Mouse (Mus musculus) olfactory bulb, adult 2 months (tissue): Measurements from ENCODE around the gene Ctcf. TPM values are rescaled to one million over a fixed set of nuclear protein-coding genes. Genes with fewer than 3 reads are reported as not detected.
"Not testable (repeated sequence)": the region's sequence is repeated elsewhere in the genome, so short reads cannot be mapped to it uniquely, and the experiment has no call there.

ENCODE experiments used
- H3K27ac ChIP-seq: fragments of 200-500 bp; 2 replicates; pipeline ENCODE4 v1.5.1; 2012; ENCODE audit warnings: low read depth, low read length; ENCODE audit not compliant: insufficient read depth
- H3K4me1 ChIP-seq: fragments of 200-500 bp; 2 replicates; pipeline ENCODE4 v1.6.1; 2012; ENCODE audit warnings: low read length; ENCODE audit not compliant: control insufficient read depth, insufficient read depth
- H3K4me3 ChIP-seq: fragments of 200-500 bp; 2 replicates; pipeline ENCODE4 v1.5.1; 2012; ENCODE audit warnings: mild to moderate bottlenecking, low read depth, low read length, moderate library complexity; ENCODE audit not compliant: insufficient read depth
- CTCF ChIP-seq: fragments of 200-500 bp; IDR thresholded peaks from 2 replicates; pipeline ENCODE4 v1.5.1; 2012; ENCODE audit warnings: low read depth, mild to moderate bottlenecking, low read length, moderate library complexity; ENCODE audit not compliant: insufficient read depth
- POLR2A ChIP-seq: fragments of 200-500 bp; IDR thresholded peaks from 2 replicates; pipeline ENCODE4 v1.6.1; 2012; ENCODE audit warnings: mild to moderate bottlenecking, low read depth, low read length, moderate library complexity; ENCODE audit not compliant: insufficient read depth
- WGBS: fragments of 180-500 bp; shearing (Covaris S2); methylation state at CpG from one replicate; pipeline ENCODE4 v1.1.7; 2018; 5-methylcytosine and 5-hydroxymethylcytosine counted together
- polyA plus RNA-seq: library from polyadenylated mRNA; stranded (reverse); fragments of >200 nt; gene quantifications from 2 replicates; pipeline ENCODE4 v1.2.4, GENCODE M21; 2012; ENCODE audit warnings: low replicate concordance; ENCODE audit not compliant: missing spikeins, insufficient read depth, insufficient read length

Ctcf gene
- 898 TPM in 1 of 2 replicates, not detected in the other for polyA plus RNA-seq

DNA sequence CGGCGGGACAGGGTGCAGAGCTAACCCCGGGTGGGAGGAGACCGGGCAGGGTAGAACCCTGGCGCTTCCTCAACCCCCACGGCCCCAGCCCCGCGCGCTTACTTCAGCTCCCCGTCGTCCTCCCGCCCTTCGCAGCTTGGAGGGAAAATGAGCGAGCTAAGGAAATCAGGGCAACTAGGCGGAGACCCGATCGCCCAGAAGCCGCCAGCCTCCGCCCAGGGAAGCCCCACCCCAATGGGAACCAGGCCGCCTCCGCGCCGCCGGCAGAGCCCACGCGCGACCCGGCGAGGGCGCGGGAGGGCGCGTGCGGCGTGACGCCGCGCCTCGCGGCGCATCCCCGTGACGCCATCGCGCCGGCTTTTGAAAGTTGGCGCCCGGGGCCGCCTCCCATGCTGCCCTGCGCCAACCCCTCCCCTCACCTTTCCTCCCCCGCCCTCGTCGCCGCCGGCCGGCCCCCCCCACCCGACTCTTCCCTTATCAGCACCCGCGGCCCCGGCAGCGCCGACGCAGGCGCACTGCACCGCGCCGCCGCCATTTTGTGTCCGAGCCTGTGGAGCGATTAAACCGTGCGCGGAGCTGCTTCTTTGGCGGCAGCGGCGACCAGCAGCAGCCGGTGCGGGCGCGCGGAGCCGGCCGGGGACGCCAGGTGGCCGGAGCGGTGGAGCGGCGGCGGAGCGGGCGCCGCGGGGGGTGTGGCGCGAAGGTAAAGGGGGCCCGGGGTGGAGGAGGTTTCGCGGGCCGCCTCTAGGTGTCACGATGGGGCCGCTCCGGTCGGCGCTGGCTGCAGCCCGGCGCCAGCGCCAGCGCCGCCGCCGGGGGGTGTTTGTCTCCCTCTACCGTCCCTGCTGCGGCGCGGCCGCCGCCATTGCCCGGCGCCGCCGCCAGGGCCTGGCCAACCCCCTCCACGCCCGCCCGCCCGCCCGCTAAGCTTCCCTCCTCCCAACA is at the start of gene Ctcf:
Gene Ctcf (plus strand): TSS at position 551 of the 945 bp plus-strand sequence.
- TF ChIP-seq CTCF: 0 out of 2 replicates have a peak, but pooled peaks have one; percentile 9
- TF ChIP-seq POLR2A: peak; percentile 45; the same call in 1 of the 2 replicates
- under 1% methylated on average over 121 of the region's 126 CpGs for WGBS
- H3K27ac ChIP-seq: peak within 1 kb of the TSS; percentile 94
- peaks cover 5% of the 10 kb centered on the region for H3K4me1 ChIP-seq
- peak within 1 kb of the TSS; percentile 80 for H3K4me3 ChIP-seq

- no peak overlapping the region for H3K27ac ChIP-seq
- no peak overlapping the region for H3K4me3 ChIP-seq
- whole genome bisulfite sequencing: 81% methylated on average over 2 of the region's 2 CpGs
- TF ChIP-seq CTCF (no peak), POLR2A (no peak)
- H3K4me1 ChIP-seq: peaks cover 15% of the 10 kb centered on the region
Measured at GRCm38 (mm10) chr8:105592431-105592830, 43.9 kb upstream of the Ctcf start.

DNA sequence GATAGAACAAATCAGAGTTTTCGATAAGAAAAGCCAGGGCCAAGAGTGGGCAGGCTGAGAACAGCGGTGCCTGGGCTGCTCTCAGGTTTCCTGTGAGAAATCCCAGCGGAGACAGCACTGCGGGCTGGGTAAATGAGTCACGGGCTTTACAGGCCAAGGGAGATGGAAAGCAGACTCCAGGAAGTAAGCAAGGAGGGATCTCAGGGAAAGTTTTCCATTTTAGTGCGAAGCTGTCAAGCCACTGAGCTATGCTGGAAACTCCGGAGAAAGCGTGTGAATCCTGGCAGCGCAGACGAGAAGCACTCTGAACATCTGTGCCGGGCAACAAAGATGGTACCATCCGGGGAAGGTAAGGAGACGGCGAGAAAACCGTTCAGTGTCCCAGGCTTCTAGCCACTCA is 42.5 kb upstream of the Ctcf start:
- Histone ChIP-seq H3K4me3 (no peak overlapping the region), H3K4me1 (peaks cover 15% of the 10 kb centered on the region), H3K27ac (no peak overlapping the region)
- WGBS: 19% methylated on average over 15 of the region's 15 CpGs
- TF ChIP-seq POLR2A (no peak), CTCF (no peak)

DNA sequence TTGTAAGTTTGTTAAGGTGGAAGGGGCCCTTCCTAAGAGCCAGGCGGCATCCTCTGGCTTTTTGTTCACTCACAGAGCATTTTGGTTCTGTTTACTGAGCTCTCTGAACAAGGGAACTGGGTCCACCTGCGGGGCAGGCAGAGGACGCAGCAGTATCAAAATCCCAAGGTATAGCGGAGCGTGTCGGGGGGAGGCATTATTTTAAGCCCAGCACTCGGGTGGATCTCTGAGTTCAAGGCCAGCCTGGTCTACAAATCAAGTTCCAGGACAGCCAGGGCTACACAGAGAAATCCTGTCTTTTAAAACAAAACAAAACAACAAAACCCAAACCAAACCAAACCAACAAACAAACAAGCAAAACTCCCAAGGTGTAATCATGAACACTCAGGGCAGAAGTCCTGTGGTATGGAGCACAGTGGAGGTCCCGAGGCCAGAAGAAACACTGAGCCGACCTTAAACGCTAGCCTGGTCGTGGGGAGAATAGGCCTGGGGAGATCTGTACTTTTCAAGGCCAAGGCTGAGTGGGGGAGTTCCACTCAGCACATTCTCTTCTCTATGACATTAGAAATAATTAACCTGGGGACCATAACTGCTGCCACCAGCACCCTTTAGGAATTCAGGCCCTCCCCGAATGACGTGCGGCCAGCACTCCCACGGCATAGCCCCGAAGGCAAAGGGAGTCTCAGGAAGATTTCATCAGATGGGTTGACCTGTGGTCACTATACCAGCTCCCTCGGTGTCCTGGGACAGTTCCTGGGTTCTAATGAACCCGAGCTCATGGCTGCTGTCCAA is 41.7 kb upstream of the Ctcf start:
- no peak overlapping the region for H3K4me3 ChIP-seq
- peaks cover 15% of the 10 kb centered on the region for H3K4me1 ChIP-seq
- no peak for TF ChIP-seq CTCF
- TF ChIP-seq POLR2A: no peak
- no peak overlapping the region for H3K27ac ChIP-seq
- 82% methylated on average over 18 of the region's 18 CpGs for WGBS

- WGBS: 8% methylated on average over 14 of the region's 14 CpGs
- Histone ChIP-seq H3K27ac (no peak overlapping the region), H3K4me3 (peak overlapping the region; percentile 6; the same call in 1 of the 2 replicates)
Measured at GRCm38 (mm10) chr8:105596362-105597034, 39.9 kb upstream of the Ctcf start.

DNA sequence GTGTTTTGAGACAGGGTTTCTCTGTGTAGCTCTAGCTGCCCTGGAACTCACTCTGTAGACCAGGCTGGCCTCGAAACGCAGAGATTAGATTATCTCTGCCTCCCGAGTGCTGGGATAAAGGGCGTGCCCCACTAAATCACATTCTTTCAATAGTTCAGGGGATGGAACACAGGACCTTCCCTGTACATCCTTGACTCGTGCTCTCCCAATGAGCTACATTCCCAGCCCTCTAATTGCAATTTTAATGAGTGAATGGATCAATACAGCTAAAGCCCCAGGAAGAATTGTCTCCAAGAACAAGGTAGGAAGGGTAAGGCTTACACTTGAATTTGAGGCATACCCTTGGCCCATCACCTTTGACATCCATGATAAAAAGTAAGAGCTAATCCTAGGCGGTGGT is 37.6 kb upstream of the Ctcf start:
- peaks cover 19% of the 10 kb centered on the region for H3K4me1 ChIP-seq
- TF ChIP-seq CTCF (no peak), POLR2A (no peak)
- H3K4me3 ChIP-seq: no peak overlapping the region
- 87% methylated on average over 6 of the region's 6 CpGs for WGBS
- no peak overlapping the region for H3K27ac ChIP-seq

More at GRCm38 (mm10) chr8:105596362-105597034, 39.9 kb upstream of the Ctcf start:
- TF ChIP-seq CTCF (peak; percentile 48), POLR2A (no peak)
- H3K4me1 ChIP-seq: peaks cover 18% of the 10 kb centered on the region

DNA sequence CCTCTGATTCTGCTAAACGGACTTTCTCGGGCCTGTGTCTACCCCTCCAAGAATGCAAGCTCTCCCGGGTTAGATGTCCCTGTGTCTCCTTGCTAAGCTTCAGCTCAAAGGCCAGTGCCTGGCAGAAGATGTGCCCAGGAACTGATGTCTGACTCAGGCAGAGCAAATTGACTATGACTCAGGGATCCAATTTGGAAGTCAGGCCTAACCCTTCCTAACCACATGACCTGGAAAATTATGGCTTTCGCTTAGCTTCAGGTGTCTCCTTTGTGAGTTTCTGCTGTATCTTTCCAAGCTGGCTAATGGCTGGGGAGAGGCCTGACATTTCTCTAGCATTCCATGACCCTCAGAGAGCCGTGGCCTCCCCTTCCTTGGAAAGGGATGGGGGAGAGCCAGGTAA is 35.1 kb upstream of the Ctcf start:
- 46% methylated on average over 5 of the region's 5 CpGs for WGBS

GRCm38 (mm10) chr8:105602540-105602939 is 33.8 kb upstream of the Ctcf start:
- H3K4me3 ChIP-seq, H3K27ac ChIP-seq: not testable (repeated sequence)
- peaks cover 16% of the 10 kb centered on the region for H3K4me1 ChIP-seq
- WGBS: 69% methylated on average over 3 of the region's 3 CpGs

More for the DNA sequence above, 35.1 kb upstream of the Ctcf start:
- H3K4me3 ChIP-seq: no peak overlapping the region
- H3K4me1 ChIP-seq: peaks cover 14% of the 10 kb centered on the region
- H3K27ac ChIP-seq: peak overlapping the region; percentile 86
- TF ChIP-seq POLR2A (no peak), CTCF (no peak)
